Mouse (Mus musculus): ENCODE data around the gene Lilra6. TPM values are rescaled to one million over a fixed set of nuclear protein-coding genes. Genes with fewer than 3 reads are reported as not detected.
A peak's percentile ranks its signal among the peaks of the same experiment; 100 is the strongest.
"Not testable (repeated sequence)": the region's sequence is repeated elsewhere in the genome, so short reads cannot be mapped to it uniquely, and the experiment has no call there.

The Lilra6 gene
- polyA plus RNA-seq (2015; fragmentation: Nextera tagmentation; extraction: Ambion mirVana): 0.73 and 1.2 TPM in 2 replicates

DNA sequence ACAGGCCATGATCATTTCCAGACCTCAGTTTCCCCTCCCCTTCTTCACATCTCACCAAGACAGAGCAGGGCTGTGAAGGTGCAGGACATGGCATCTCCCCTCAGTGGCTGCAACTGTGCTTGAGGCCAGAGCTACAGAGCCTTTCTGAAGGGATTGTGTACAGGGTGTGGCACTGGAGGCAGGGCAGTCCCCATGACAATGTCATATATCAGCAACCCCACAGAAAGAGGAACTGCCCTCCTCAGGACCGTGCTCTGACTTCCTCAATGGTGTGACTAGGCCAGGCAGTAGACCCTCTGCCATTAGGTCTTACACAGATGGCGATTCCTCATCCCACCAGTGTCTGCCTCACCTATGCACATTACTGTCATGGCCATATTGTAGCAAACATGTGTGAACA lies at the start of gene Lilra6:
TSS of gene Lilra6 (minus strand) at position 117 of the 400 bp plus-strand sequence.
- H3K9me3 ChIP-seq (ENCODE audit: low read length); H3K27me3 ChIP-seq (ENCODE audit: insufficient read depth, low read length); H3K36me3 ChIP-seq (replicated peaks; ENCODE audit: insufficient read depth, low read length); ATAC-seq; H3K9ac ChIP-seq (replicated peaks); H3K4me1 ChIP-seq (ENCODE audit: insufficient read depth); H3K4me3 ChIP-seq (ENCODE audit: low read depth, low read length); H3K27ac ChIP-seq (ENCODE audit: low read depth); H3K4me2 ChIP-seq (ENCODE audit: low read depth, low read length): not testable (repeated sequence)
- WGBS (ENCODE audit: insufficient replicate concordance): 19% methylated on average over 2 of the region's 2 CpGs
- DNase-seq: peak; percentile 13

DNA sequence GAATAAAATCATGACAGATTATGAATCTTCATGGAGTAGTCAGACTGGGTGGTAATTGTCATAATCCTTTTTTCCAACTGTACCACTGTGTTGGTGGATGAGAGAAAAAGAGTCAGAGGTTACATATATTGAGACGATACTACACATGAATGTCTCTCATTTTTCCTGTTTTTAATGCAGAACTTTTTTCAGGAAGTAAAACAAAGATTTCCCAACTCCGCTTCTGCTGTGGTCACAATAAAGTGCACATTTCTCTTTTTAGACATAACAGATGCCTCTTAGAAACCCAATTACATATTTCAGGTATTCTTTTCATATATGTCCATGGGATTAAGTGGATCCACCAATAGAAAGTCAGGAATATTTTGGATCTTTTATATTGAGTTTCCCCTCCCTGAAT lies 46.7 kb upstream of the Lilra6 start:
- 57% methylated on average over 2 of the region's 2 CpGs for WGBS (ENCODE audit: insufficient replicate concordance)
- H3K9ac ChIP-seq (replicated peaks): no peak overlapping the region

DNA sequence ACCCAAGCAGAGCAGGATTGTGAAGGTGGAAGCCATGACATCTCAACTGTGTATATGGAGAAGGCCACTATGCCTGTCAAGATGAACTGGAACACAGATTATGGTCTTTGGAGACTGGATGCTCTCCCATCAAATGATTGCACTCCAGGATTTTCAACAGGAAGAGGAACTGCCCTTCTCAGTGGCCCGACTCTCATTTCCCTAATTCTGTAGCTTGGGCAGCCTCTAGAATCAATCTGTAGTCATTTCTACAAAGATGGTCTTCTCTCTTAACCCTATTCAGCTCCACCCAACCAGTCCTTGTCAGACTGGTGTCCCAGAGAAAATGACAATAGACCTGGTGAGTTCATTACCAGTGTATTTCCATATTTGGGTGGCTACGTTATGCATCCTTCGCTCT lies 42.1 kb upstream of the Lilra6 start:
- 66% methylated on average over 3 of the region's 3 CpGs for WGBS (ENCODE audit: insufficient replicate concordance)

More for the DNA sequence above, 46.7 kb upstream of the Lilra6 start:
- ATAC-seq (no peak), DNase-seq (no peak)
- no peak for TF ChIP-seq CTCF (IDR thresholded peaks at IDR 0.05; ENCODE audit: low read depth)
- TF ChIP-seq EP300 (IDR thresholded peaks at IDR 0.05; ENCODE audit: low read depth): no peak
- H3K4me3 ChIP-seq (ENCODE audit: low read depth, low read length): no peak overlapping the region
- no peak overlapping the region for H3K27ac ChIP-seq (ENCODE audit: low read depth)
- H3K4me2 ChIP-seq (ENCODE audit: low read depth, low read length): no peak overlapping the region
- no peaks in the 10 kb centered on the region for H3K4me1 ChIP-seq (ENCODE audit: insufficient read depth)
- no peaks in the 10 kb centered on the region for H3K36me3 ChIP-seq (replicated peaks; ENCODE audit: insufficient read depth, low read length)
- no peaks in the 10 kb centered on the region for H3K27me3 ChIP-seq (ENCODE audit: insufficient read depth, low read length)
- no peaks in the 10 kb centered on the region for H3K9me3 ChIP-seq (ENCODE audit: low read length)

DNA sequence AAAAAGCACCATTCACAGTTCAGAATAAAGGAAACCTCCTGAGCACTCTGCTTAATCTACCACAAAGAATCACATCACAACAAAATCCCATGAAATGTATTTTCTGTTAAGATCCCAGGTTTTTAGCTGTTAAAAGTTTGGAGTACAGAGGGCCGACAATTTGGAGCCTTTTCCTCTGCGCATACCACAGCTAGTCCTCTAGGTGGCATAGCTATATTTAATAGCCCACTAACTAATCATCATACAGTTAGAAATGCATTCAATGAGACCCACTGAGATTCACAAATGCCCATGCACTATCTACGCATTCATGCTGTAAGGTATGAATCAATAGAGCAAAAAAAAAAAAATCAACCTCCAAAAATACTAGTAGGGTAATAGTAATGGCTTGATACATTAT lies 33.9 kb upstream of the Lilra6 start:
- H3K36me3 ChIP-seq (replicated peaks; ENCODE audit: insufficient read depth, low read length): no peaks in the 10 kb centered on the region
- TF ChIP-seq EP300 (IDR thresholded peaks at IDR 0.05; ENCODE audit: low read depth) (no peak), CTCF (IDR thresholded peaks at IDR 0.05; ENCODE audit: low read depth) (peak; percentile 11; the same call in 1 of the 2 replicates)
- 60% methylated on average over 3 of the region's 3 CpGs for whole genome bisulfite sequencing (ENCODE audit: insufficient replicate concordance)
- no peak for ATAC-seq
- H3K27me3 ChIP-seq (ENCODE audit: insufficient read depth, low read length): no peaks in the 10 kb centered on the region
- no peak overlapping the region for H3K4me3 ChIP-seq (ENCODE audit: low read depth, low read length)
- no peak overlapping the region for H3K4me2 ChIP-seq (ENCODE audit: low read depth, low read length)
- H3K9ac ChIP-seq (replicated peaks): no peak overlapping the region
- no peaks in the 10 kb centered on the region for H3K4me1 ChIP-seq (ENCODE audit: insufficient read depth)
- no peaks in the 10 kb centered on the region for H3K9me3 ChIP-seq (ENCODE audit: low read length)
- no peak overlapping the region for H3K27ac ChIP-seq (ENCODE audit: low read depth)
- DNase-seq: no peak

More for the DNA sequence above, 42.1 kb upstream of the Lilra6 start:
- Histone ChIP-seq H3K27ac (ENCODE audit: low read depth) (no peak overlapping the region), H3K4me3 (ENCODE audit: low read depth, low read length) (no peak overlapping the region), H3K27me3 (ENCODE audit: insufficient read depth, low read length) (no peaks in the 10 kb centered on the region), H3K9me3 (ENCODE audit: low read length) (no peaks in the 10 kb centered on the region), H3K4me1 (ENCODE audit: insufficient read depth) (no peaks in the 10 kb centered on the region), H3K36me3 (replicated peaks; ENCODE audit: insufficient read depth, low read length) (no peaks in the 10 kb centered on the region), H3K4me2 (ENCODE audit: low read depth, low read length) (no peak overlapping the region), H3K9ac (replicated peaks) (no peak overlapping the region)
- TF ChIP-seq CTCF (IDR thresholded peaks at IDR 0.05; ENCODE audit: low read depth): no peak
- TF ChIP-seq EP300 (IDR thresholded peaks at IDR 0.05; ENCODE audit: low read depth): no peak
- ATAC-seq (no peak), DNase-seq (no peak)

DNA sequence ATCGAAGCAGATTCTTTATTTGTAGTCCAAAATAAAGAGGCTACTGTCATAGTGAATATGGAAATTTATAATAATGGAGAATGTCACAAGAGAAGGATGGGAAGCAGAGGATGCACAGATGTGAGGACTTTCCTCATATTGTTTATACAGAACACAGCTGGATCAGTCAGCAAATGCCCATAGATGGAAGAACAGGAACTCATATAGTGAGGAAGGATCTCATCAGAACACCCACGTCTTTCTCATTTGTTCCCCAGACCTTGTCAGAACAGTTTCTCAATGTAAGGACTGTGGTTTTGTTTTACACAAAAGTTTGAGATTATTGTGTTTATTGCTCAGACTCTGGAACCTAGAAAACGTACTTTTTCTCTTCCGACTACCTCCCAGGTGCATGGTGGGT lies 32.9 kb upstream of the Lilra6 start:
- DNase-seq: no peak
- Histone ChIP-seq H3K36me3 (replicated peaks; ENCODE audit: insufficient read depth, low read length) (no peaks in the 10 kb centered on the region), H3K27me3 (ENCODE audit: insufficient read depth, low read length) (no peaks in the 10 kb centered on the region), H3K27ac (ENCODE audit: low read depth) (no peak overlapping the region), H3K9me3 (ENCODE audit: low read length) (no peaks in the 10 kb centered on the region), H3K4me3 (ENCODE audit: low read depth, low read length) (no peak overlapping the region), H3K4me2 (ENCODE audit: low read depth, low read length) (no peak overlapping the region), H3K9ac (replicated peaks) (no peak overlapping the region), H3K4me1 (ENCODE audit: insufficient read depth) (no peaks in the 10 kb centered on the region)
- 57% methylated on average over 4 of the region's 4 CpGs for WGBS (ENCODE audit: insufficient replicate concordance)
- ATAC-seq: no peak
- TF ChIP-seq CTCF (IDR thresholded peaks at IDR 0.05; ENCODE audit: low read depth) (no peak), EP300 (IDR thresholded peaks at IDR 0.05; ENCODE audit: low read depth) (no peak)

DNA sequence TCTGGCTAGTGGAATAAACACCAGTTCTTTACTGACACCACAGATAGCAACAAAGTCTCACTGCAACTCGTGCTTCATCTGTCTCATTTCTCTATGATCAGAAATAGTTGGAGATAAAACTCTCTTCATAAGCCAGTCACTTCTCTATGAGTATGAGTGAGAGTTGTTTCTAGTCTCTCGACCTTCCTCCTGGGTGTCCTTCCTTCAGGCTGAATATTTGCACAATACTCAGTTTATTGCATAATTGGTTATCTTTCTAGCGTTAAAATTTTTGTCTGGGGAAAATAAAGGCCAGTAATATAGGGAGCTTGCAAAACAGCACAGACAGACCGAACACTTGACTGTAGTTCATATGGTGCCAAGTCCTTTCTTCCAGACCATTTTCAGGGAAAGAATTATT lies 30.8 kb upstream of the Lilra6 start:
- no peak for ATAC-seq
- Histone ChIP-seq H3K4me3 (ENCODE audit: low read depth, low read length) (no peak overlapping the region), H3K27me3 (ENCODE audit: insufficient read depth, low read length) (no peaks in the 10 kb centered on the region), H3K4me1 (ENCODE audit: insufficient read depth) (no peaks in the 10 kb centered on the region), H3K27ac (ENCODE audit: low read depth) (no peak overlapping the region), H3K9ac (replicated peaks) (no peak overlapping the region), H3K4me2 (ENCODE audit: low read depth, low read length) (no peak overlapping the region), H3K9me3 (ENCODE audit: low read length) (no peaks in the 10 kb centered on the region), H3K36me3 (replicated peaks; ENCODE audit: insufficient read depth, low read length) (no peaks in the 10 kb centered on the region)
- DNase-seq: no peak
- WGBS (ENCODE audit: insufficient replicate concordance): 38% methylated on average over 4 of the region's 4 CpGs
- TF ChIP-seq EP300 (IDR thresholded peaks at IDR 0.05; ENCODE audit: low read depth): no peak
- no peak for TF ChIP-seq CTCF (IDR thresholded peaks at IDR 0.05; ENCODE audit: low read depth)

DNA sequence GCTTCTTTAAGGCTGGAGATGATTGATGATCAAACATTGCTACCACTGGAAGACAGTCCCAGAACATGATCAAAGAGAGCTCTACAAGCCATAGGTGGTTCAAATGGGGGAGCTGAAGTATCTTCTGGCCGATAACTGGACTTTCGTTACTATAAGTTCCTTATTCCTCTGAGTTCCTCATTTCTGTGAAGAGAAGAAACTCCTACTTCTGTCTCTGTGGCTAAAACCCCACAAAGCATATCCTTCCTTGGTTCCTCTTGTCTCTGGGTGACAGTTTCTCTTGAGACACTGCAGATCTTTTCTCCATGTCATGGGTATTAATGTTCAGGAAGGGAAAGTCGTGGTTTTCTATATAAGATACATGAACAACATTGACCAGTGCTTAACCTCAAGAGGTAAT lies 25.6 kb upstream of the Lilra6 start:
- WGBS (ENCODE audit: insufficient replicate concordance): 23% methylated on average over 3 of the region's 3 CpGs
- TF ChIP-seq CTCF (IDR thresholded peaks at IDR 0.05; ENCODE audit: low read depth) (no peak), EP300 (IDR thresholded peaks at IDR 0.05; ENCODE audit: low read depth) (no peak)
- Histone ChIP-seq H3K27me3 (ENCODE audit: insufficient read depth, low read length) (no peaks in the 10 kb centered on the region), H3K4me1 (ENCODE audit: insufficient read depth) (0 out of 2 replicates have a peak, but pooled peaks cover 2% of the 10 kb centered on the region), H3K27ac (ENCODE audit: low read depth) (peak overlapping the region; percentile 34; the same call in 1 of the 2 replicates), H3K9me3 (ENCODE audit: low read length) (no peaks in the 10 kb centered on the region), H3K36me3 (replicated peaks; ENCODE audit: insufficient read depth, low read length) (no peaks in the 10 kb centered on the region), H3K9ac (replicated peaks) (no peak overlapping the region), H3K4me3 (ENCODE audit: low read depth, low read length) (no peak overlapping the region), H3K4me2 (ENCODE audit: low read depth, low read length) (no peak overlapping the region)
- ATAC-seq: no peak
- no peak for DNase-seq
